ENCODE assay signal across 18 mouse cellular contexts in genomic region chr9:107582509-107583062, GRCm38 (mm10). TPM values are rescaled to one million over a fixed set of nuclear protein-coding genes. Genes with fewer than 3 reads are reported as not detected.
DNase-seq lines count a peak whose midpoint lies in the region; ATAC-seq and TF ChIP-seq lines count a peak whose summit lies in the region.
"Had no signal": no experiment of that assay in that cellular context is flagged by ENCODE, and none has a peak within 500 bp of the region (broad histone marks: within the 10 kb centered on the region; RNA-seq: fewer than 3 reads in every experiment).

No protein-coding gene starts in this region.

- 93% methylated on average over 7 of the region's 7 CpGs for WGBS in kidney, embryonic 14.5 days
- 88% methylated on average over 7 of the region's 7 CpGs for WGBS in limb, embryonic 13.5 days
- WGBS in cerebellum, adult 2 months, result 88% methylated on average over 7 of the region's 7 CpGs

- H3K9me3 ChIP-seq in erythroblast, embryonic 14.5 days (ENCODE audit: control insufficient read depth, low read length), result no peaks in the 10 kb centered on the region
- no peaks in the 10 kb centered on the region for H3K9me3 ChIP-seq in kidney, embryonic 14.5 days (ENCODE audit: control insufficient read depth, low read length)
- no peaks in the 10 kb centered on the region for H3K9me3 ChIP-seq in MEL (replicated peaks; ENCODE audit: insufficient read depth, low read length)
- no peaks in the 10 kb centered on the region for H3K9me3 ChIP-seq in limb, embryonic 13.5 days
- H3K9me3 ChIP-seq: forebrain, embryonic 12.5 days; neural tube, embryonic 12.5 days; stomach, embryonic 15.5 days had no signal

- ATAC-seq in erythroblast, adult 5-6 weeks (replicated peaks; ENCODE audit: low FRiP score, poor library complexity, severe bottlenecking), result no peak
- no peak for ATAC-seq in kidney, embryonic 14.5 days (ENCODE audit: low FRiP score, low TSS enrichment)
- ATAC-seq in limb, embryonic 13.5 days (ENCODE audit: low FRiP score, low read depth), result no peak

- no peak overlapping the region for H3K4me2 ChIP-seq in kidney, embryonic 14.5 days (replicated peaks; ENCODE audit: low read depth, low read length)
- H3K4me2 ChIP-seq in limb, embryonic 13.5 days (replicated peaks), result peak overlapping the region; percentile 88
- H3K4me2 ChIP-seq: forebrain, embryonic 12.5 days had no signal

- DNase-seq in kidney, adult 9 months, result peak; percentile 61
- DNase-seq in MEL (ENCODE audit: low read depth, low spot score), result no peak
- no peak for DNase-seq in cerebellum, adult 2 months
- DNase-seq in cerebellum, adult 11 months, result no peak
- DNase-seq: cerebellum, adult 8-10 months; heart, adult 2 months; heart, postnatal 36 days; layer of hippocampus, adult 9-11 months; lung, postnatal 10 days; midbrain, embryonic 14.5 days; thymus, postnatal 36 days had no signal

- H3K79me2 ChIP-seq in MEL (ENCODE audit: control insufficient read depth, insufficient read depth, low read length, poor library complexity), result peaks cover 30% of the 10 kb centered on the region

- TF ChIP-seq CTCF in MEL (IDR thresholded peaks at IDR 0.05 in 2 of 3, conservative IDR thresholded peaks at IDR 0.05 in 1 of 3; ENCODE audit: control insufficient read depth in 1 of 3, insufficient read depth in 1 of 3, low read depth in 2 of 3, low read length in 3 of 3, poor library complexity in 1 of 3, severe bottlenecking in 1 of 3), result no peak
- no peak for TF ChIP-seq CTCF in cerebellum, adult 2 months (IDR thresholded peaks at IDR 0.05; ENCODE audit: borderline replicate concordance, insufficient read depth, low read depth, low read length)

- no peaks in the 10 kb centered on the region for H3K27me3 ChIP-seq in erythroblast, embryonic 14.5 days (ENCODE audit: control insufficient read depth)
- H3K27me3 ChIP-seq in kidney, embryonic 14.5 days (ENCODE audit: control insufficient read depth, insufficient read depth, low read length), result no peaks in the 10 kb centered on the region
- H3K27me3 ChIP-seq in MEL (ENCODE audit: control insufficient read depth in 1 of 2, insufficient read depth in 2 of 2, low read length in 2 of 2), result no peaks in the 10 kb centered on the region
- H3K27me3 ChIP-seq in limb, embryonic 13.5 days, result no peaks in the 10 kb centered on the region
- H3K27me3 ChIP-seq in cerebellum, adult 2 months (ENCODE audit: control insufficient read depth, insufficient read depth, low read length), result no peaks in the 10 kb centered on the region
- H3K27me3 ChIP-seq: forebrain, embryonic 12.5 days; neural tube, embryonic 12.5 days; stomach, embryonic 15.5 days had no signal

- H3K27ac ChIP-seq in kidney, embryonic 14.5 days (ENCODE audit: low read depth, low read length), result no peak overlapping the region
- H3K27ac ChIP-seq in MEL (ENCODE audit: control insufficient read depth, low read depth, low read length), result peak overlapping the region; percentile 55
- H3K27ac ChIP-seq in limb, embryonic 13.5 days, result no peak overlapping the region
- no peak overlapping the region for H3K27ac ChIP-seq in cerebellum, adult 2 months (ENCODE audit: insufficient read depth, low read length)
- H3K27ac ChIP-seq: forebrain, embryonic 12.5 days; heart, adult 2 months; neural tube, embryonic 12.5 days; stomach, embryonic 15.5 days had no signal

- TF ChIP-seq POLR2A in MEL (IDR thresholded peaks at IDR 0.05; ENCODE audit: control insufficient read depth in 1 of 2, insufficient read depth in 1 of 2, low read depth in 1 of 2, low read length in 2 of 2, poor library complexity in 1 of 2), result no peak
- no peak for TF ChIP-seq POLR2A in cerebellum, adult 2 months (IDR thresholded peaks at IDR 0.05; ENCODE audit: borderline replicate concordance, insufficient read depth, low read length)

- no peak overlapping the region for H3K9ac ChIP-seq in kidney, embryonic 14.5 days (ENCODE audit: low read depth, low read length)
- H3K9ac ChIP-seq in MEL (ENCODE audit: control insufficient read depth, low read depth, low read length, poor library complexity, severe bottlenecking), result peak overlapping the region; percentile 78; the same call in 1 of the 2 replicates
- no peak overlapping the region; the same call in 1 of the 2 replicates for H3K9ac ChIP-seq in limb, embryonic 13.5 days
- H3K9ac ChIP-seq: forebrain, embryonic 12.5 days; neural tube, embryonic 12.5 days; stomach, embryonic 15.5 days had no signal

- peaks cover 90% of the 10 kb centered on the region for H3K4me1 ChIP-seq in erythroblast, embryonic 14.5 days (ENCODE audit: control insufficient read depth)
- H3K4me1 ChIP-seq in kidney, embryonic 14.5 days (ENCODE audit: control insufficient read depth, insufficient read depth, low read length), result peaks cover 18% of the 10 kb centered on the region
- peaks cover 8 to 28% of the 10 kb centered on the region in 2 experiments; a peak in 3 of 4 replicates for H3K4me1 ChIP-seq in MEL (ENCODE audit: control insufficient read depth in 1 of 2, insufficient read depth in 2 of 2, low read length in 2 of 2)
- H3K4me1 ChIP-seq in limb, embryonic 13.5 days, result peaks cover 42% of the 10 kb centered on the region
- peaks cover 13% of the 10 kb centered on the region for H3K4me1 ChIP-seq in cerebellum, adult 2 months (ENCODE audit: control insufficient read depth, insufficient read depth, low read length)

- H3K36me3 ChIP-seq in erythroblast, embryonic 14.5 days (ENCODE audit: control insufficient read depth), result peaks cover 64% of the 10 kb centered on the region
- H3K36me3 ChIP-seq in kidney, embryonic 14.5 days (ENCODE audit: control insufficient read depth, insufficient read depth, low read length), result peaks cover 6% of the 10 kb centered on the region; the same call in 1 of the 2 replicates
- peaks cover 0 to 18% of the 10 kb centered on the region in 2 experiments; a peak in 2 of 4 replicates for H3K36me3 ChIP-seq in MEL (ENCODE audit: control insufficient read depth in 1 of 2, insufficient read depth in 2 of 2, low read length in 2 of 2)
- peaks cover 24% of the 10 kb centered on the region for H3K36me3 ChIP-seq in limb, embryonic 13.5 days

- H3K4me3 ChIP-seq in erythroblast, embryonic 14.5 days (replicated peaks), result peak overlapping the region; percentile 80
- no peak overlapping the region for H3K4me3 ChIP-seq in kidney, embryonic 14.5 days (ENCODE audit: low read length)
- peak overlapping the region; percentile 81 to 98; a peak in 3 of 4 replicates for H3K4me3 ChIP-seq in MEL (ENCODE audit: control insufficient read depth in 1 of 2, insufficient read depth in 1 of 2, low read depth in 2 of 2, low read length in 2 of 2)
- H3K4me3 ChIP-seq in limb, embryonic 13.5 days, result no peak overlapping the region
- H3K4me3 ChIP-seq in cerebellum, adult 2 months (replicated peaks; ENCODE audit: insufficient read depth, low read depth, low read length), result no peak overlapping the region
- H3K4me3 ChIP-seq: forebrain, embryonic 12.5 days; heart, adult 2 months; neural tube, embryonic 12.5 days had no signal

- no peak for TF ChIP-seq RAD21 in MEL (IDR thresholded peaks at IDR 0.05; ENCODE audit: low read depth, low read length)

- no peak for TF ChIP-seq EP300 in MEL (IDR thresholded peaks at IDR 0.05; ENCODE audit: low read depth in 1 of 2, low read length in 2 of 2)

RNA-seq across cellular contexts. Expression of gene Hyal3, which starts 2.0 kb away (rescaled TPM):
- polyA plus RNA-seq in erythroblast, embryonic 14.5 days (2012), result 0.34 TPM in 1 of 2 replicates, not detected in the other
- 2.3 and 2.9 TPM in 2 replicates for total RNA-seq in erythroblast, adult 5-6 weeks (2015; ENCODE audit: low replicate concordance)
- 1.1 and 1.4 TPM in 2 replicates for total RNA-seq in erythroblast, adult 5-6 weeks (2017; ENCODE audit: low replicate concordance)
- 0.84 and 1.5 TPM in 2 replicates for polyA plus RNA-seq in kidney, embryonic 14.5 days (2014; fragmentation: Nextera tagmentation; extraction: Ambion mirVana)
- 1.8 and 2.3 TPM in 2 replicates for total RNA-seq in MEL (2012; rRNA removed)
- polyA plus RNA-seq in MEL (2012; ENCODE audit: insufficient read depth in 1 of 2, insufficient read length in 2 of 2, low read depth in 1 of 2, low replicate concordance in 2 of 2, missing spikeins in 1 of 2), result 1 to 10 TPM in 1 of 2 experiments, not detected in 1; 6.8 TPM
- 1.5 and 1.7 TPM in 2 replicates for polyA plus RNA-seq in limb, embryonic 13.5 days (2015; fragmentation: Nextera tagmentation; extraction: Ambion mirVana)
- polyA plus RNA-seq in cerebellum, adult 2 months (2012; rRNA removed), result 1.1 TPM in 2 replicates

RNA-seq across cellular contexts. Expression of gene Naa80, which starts 3.9 kb away (rescaled TPM):
- polyA plus RNA-seq in erythroblast, embryonic 14.5 days (2012), result 10.1 and 11.4 TPM in 2 replicates
- 13.4 and 20.2 TPM in 2 replicates for total RNA-seq in erythroblast, adult 5-6 weeks (2015; ENCODE audit: low replicate concordance)
- 9.5 and 17.9 TPM in 2 replicates for total RNA-seq in erythroblast, adult 5-6 weeks (2017; ENCODE audit: low replicate concordance)
- 16.0 and 18.4 TPM in 2 replicates for polyA plus RNA-seq in kidney, embryonic 14.5 days (2014; fragmentation: Nextera tagmentation; extraction: Ambion mirVana)
- 14.3 and 15.1 TPM in 2 replicates for total RNA-seq in MEL (2012; rRNA removed)
- 10 to 100 TPM in 1 of 2 experiments, not detected in 1; 74.0 TPM for polyA plus RNA-seq in MEL (2012; ENCODE audit: insufficient read depth in 1 of 2, insufficient read length in 2 of 2, low read depth in 1 of 2, low replicate concordance in 2 of 2, missing spikeins in 1 of 2)
- polyA plus RNA-seq in limb, embryonic 13.5 days (2015; fragmentation: Nextera tagmentation; extraction: Ambion mirVana), result 18.4 and 19.6 TPM in 2 replicates
- 19.5 and 21.6 TPM in 2 replicates for polyA plus RNA-seq in cerebellum, adult 2 months (2012; rRNA removed)

RNA-seq across cellular contexts. Expression of gene Ifrd2, which starts 4.9 kb away (rescaled TPM):
- 79.9 and 91.3 TPM in 2 replicates for polyA plus RNA-seq in erythroblast, embryonic 14.5 days (2012)
- 207 and 270 TPM in 2 replicates for total RNA-seq in erythroblast, adult 5-6 weeks (2015; ENCODE audit: low replicate concordance)
- total RNA-seq in erythroblast, adult 5-6 weeks (2017; ENCODE audit: low replicate concordance), result 204 and 217 TPM in 2 replicates
- polyA plus RNA-seq in kidney, embryonic 14.5 days (2014; fragmentation: Nextera tagmentation; extraction: Ambion mirVana), result 59.1 and 61.4 TPM in 2 replicates
- total RNA-seq in MEL (2012; rRNA removed), result 136 and 147 TPM in 2 replicates
- polyA plus RNA-seq in MEL (2012; ENCODE audit: insufficient read depth in 1 of 2, insufficient read length in 2 of 2, low read depth in 1 of 2, low replicate concordance in 2 of 2, missing spikeins in 1 of 2), result 100 to 1,000 TPM in 1 of 2 experiments, not detected in 1; 292 TPM
- polyA plus RNA-seq in limb, embryonic 13.5 days (2015; fragmentation: Nextera tagmentation; extraction: Ambion mirVana), result 44.3 and 49.5 TPM in 2 replicates
- polyA plus RNA-seq in cerebellum, adult 2 months (2012; rRNA removed), result 20.2 and 23.4 TPM in 2 replicates

RNA-seq across cellular contexts. Expression of gene Hyal1, which starts 5.9 kb away (rescaled TPM):
- polyA plus RNA-seq in erythroblast, embryonic 14.5 days (2012), result 0.53 and 0.54 TPM in 2 replicates
- 2.7 and 9.8 TPM in 2 replicates for total RNA-seq in erythroblast, adult 5-6 weeks (2015; ENCODE audit: low replicate concordance)
- total RNA-seq in erythroblast, adult 5-6 weeks (2017; ENCODE audit: low replicate concordance), result 4.2 and 7.4 TPM in 2 replicates
- polyA plus RNA-seq in kidney, embryonic 14.5 days (2014; fragmentation: Nextera tagmentation; extraction: Ambion mirVana), result 6.8 and 7.3 TPM in 2 replicates
- 1.1 and 1.3 TPM in 2 replicates for total RNA-seq in MEL (2012; rRNA removed)
- 1 to 10 TPM in 1 of 2 experiments, not detected in 1; 3.4 TPM for polyA plus RNA-seq in MEL (2012; ENCODE audit: insufficient read depth in 1 of 2, insufficient read length in 2 of 2, low read depth in 1 of 2, low replicate concordance in 2 of 2, missing spikeins in 1 of 2)
- 13.4 and 15.5 TPM in 2 replicates for polyA plus RNA-seq in limb, embryonic 13.5 days (2015; fragmentation: Nextera tagmentation; extraction: Ambion mirVana)
- 5.7 and 6.8 TPM in 2 replicates for polyA plus RNA-seq in cerebellum, adult 2 months (2012; rRNA removed)

RNA-seq across cellular contexts. Expression of gene Hyal2, which starts 14.8 kb away (rescaled TPM):
- polyA plus RNA-seq in erythroblast, embryonic 14.5 days (2012), result 4.1 and 5.4 TPM in 2 replicates
- total RNA-seq in erythroblast, adult 5-6 weeks (2015; ENCODE audit: low replicate concordance), result 1.9 and 2.7 TPM in 2 replicates
- 3.9 and 4.9 TPM in 2 replicates for total RNA-seq in erythroblast, adult 5-6 weeks (2017; ENCODE audit: low replicate concordance)
- 135 and 136 TPM in 2 replicates for polyA plus RNA-seq in kidney, embryonic 14.5 days (2014; fragmentation: Nextera tagmentation; extraction: Ambion mirVana)
- 24.8 and 32.0 TPM in 2 replicates for total RNA-seq in MEL (2012; rRNA removed)
- polyA plus RNA-seq in MEL (2012; ENCODE audit: insufficient read depth in 1 of 2, insufficient read length in 2 of 2, low read depth in 1 of 2, low replicate concordance in 2 of 2, missing spikeins in 1 of 2), result 10 to 100 TPM in 1 of 2 experiments, not detected in 1; 31.3 TPM
- 127 and 130 TPM in 2 replicates for polyA plus RNA-seq in limb, embryonic 13.5 days (2015; fragmentation: Nextera tagmentation; extraction: Ambion mirVana)
- 10.8 and 11.9 TPM in 2 replicates for polyA plus RNA-seq in cerebellum, adult 2 months (2012; rRNA removed)

Comparison
In these comparisons a context has a peak if more than half of its experiments do, and no peak if none do; other contexts are left out.
1. H3K4me3 ChIP-seq: peak in erythroblast, embryonic 14.5 days (single experiment) and MEL (2 of 2); none in kidney, embryonic 14.5 days (single experiment), limb, embryonic 13.5 days (single experiment) and cerebellum, adult 2 months (single experiment).